Mouse (Mus musculus): ENCODE data around the gene Zfp513.
A peak's percentile ranks its signal among the peaks of the same experiment; 100 is the strongest.

- TF ChIP-seq CTCF (IDR thresholded peaks at IDR 0.05; ENCODE audit: extremely low read depth, insufficient read depth, low read length) (peak; percentile 13; the same call in 1 of the 2 replicates), POLR2A (IDR thresholded peaks at IDR 0.05; ENCODE audit: extremely low read depth, insufficient read depth, low read length) (no peak)
Measured at GRCm38 (mm10) chr5:31188223-31188840, 13.8 kb downstream of the Zfp513 start.

Data from cortical plate, adult 2 months (tissue).